Mouse (Mus musculus): ENCODE measurements around the gene Mtmr2. TPM values are rescaled to one million over a fixed set of nuclear protein-coding genes. Genes with fewer than 3 reads are reported as not detected.
"Not testable (repeated sequence)": the region's sequence is repeated elsewhere in the genome, so short reads cannot be mapped to it uniquely, and the experiment has no call there.

The Mtmr2 gene
- 10 to 100 TPM; 79.1 to 79.2 TPM for total RNA-seq (2021)
- long read RNA-seq, experiment 1, transcript Mtmr2-201 (15 exons, 3,788 nt) = major isoform, 25 of 41 reads
- long read RNA-seq, experiment 1, partial matches to known transcripts = 2 of 41 reads
- long read RNA-seq, experiment 1, other reads (novel, unspliced or antisense) = 8 of 41 reads
- long read RNA-seq, experiment 2, transcript Mtmr2-208 (16 exons, 3,088 nt) = minor isoform, 14 of 70 reads
- long read RNA-seq, experiment 2, transcript Mtmr2-201 (15 exons, 3,788 nt) = major isoform, 38 of 70 reads
- long read RNA-seq, experiment 2, partial matches to known transcripts = 5 of 70 reads
- long read RNA-seq, experiment 2, other reads (novel, unspliced or antisense) = 12 of 70 reads

DNA sequence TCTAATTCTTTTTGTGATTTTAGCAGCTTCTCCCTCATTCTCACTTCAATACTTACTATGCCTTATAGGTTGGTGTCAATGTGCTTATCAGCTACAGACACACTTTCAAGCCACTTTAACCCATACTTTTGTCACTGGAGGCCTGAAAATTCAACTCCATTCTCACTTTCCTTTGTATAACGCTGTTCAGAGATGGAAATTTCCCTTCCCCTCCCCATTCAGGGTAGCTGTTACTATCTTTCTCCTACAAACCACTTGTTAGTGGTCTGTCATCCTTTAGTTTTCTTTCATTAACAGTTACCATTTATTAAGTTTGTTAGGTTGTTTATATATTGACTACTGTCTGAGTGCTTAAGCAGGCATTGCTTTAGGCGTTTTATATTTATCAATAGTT lies at the start of gene Mtmr2:
Mtmr2 (plus strand) TSS at position 7 of the 394 bp plus-strand sequence.
- DNase-seq (ENCODE audit: low spot score in 2 of 2) = no peak

DNA sequence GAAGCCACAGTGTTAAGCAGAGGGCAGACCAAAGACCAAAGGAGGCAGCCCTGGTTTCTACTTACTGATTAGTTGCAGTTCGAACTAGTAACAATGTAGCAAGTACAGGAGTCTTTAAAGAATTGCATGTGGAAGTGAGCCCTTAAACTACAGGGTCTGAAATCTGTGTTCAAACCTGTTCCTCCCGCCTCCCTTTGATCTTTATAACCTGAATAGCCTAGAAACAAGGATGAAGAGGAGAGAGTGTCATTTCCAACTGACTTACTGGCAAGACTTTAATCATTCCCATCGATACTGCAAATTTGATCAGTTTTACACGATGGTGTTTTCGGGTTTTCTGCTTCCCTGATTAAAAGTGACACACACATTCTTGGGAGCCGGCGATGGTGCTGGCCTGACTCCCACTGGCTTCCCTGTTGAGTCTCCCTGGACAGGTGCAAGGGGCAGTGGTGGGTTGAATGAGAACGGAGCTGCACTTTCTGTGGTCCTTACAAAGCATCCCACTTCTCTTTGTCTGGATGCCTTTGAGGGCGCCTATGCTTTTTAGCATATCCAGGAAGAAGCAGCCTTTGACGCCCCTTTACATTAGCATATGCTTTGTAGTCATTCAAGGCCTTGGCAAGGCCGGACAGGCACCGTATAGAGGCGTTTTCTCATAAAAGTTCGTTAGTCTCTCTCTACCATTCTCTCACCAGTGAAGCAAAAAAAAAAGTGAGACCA lies 49.0 kb upstream of the Mtmr2 start:
- DNase-seq (ENCODE audit: low spot score in 2 of 2) = no peak

DNA sequence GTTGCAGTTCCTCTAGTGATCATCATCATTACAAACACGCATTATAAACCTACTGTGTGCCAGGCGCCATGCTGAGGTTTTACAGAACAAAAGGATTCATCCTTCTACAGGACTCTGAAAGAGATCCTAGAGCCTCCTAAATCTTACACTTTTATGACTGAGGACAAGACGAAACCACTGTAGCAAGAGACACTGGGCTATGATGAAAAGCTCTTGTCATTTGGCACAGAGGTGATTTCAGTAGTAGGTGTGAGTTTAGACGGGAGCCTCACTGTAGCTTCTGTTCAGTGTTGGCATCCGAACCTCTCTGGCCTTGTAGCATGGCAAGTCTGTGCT lies 48.5 kb upstream of the Mtmr2 start:
- no peak for DNase-seq (ENCODE audit: low spot score in 2 of 2)

DNA sequence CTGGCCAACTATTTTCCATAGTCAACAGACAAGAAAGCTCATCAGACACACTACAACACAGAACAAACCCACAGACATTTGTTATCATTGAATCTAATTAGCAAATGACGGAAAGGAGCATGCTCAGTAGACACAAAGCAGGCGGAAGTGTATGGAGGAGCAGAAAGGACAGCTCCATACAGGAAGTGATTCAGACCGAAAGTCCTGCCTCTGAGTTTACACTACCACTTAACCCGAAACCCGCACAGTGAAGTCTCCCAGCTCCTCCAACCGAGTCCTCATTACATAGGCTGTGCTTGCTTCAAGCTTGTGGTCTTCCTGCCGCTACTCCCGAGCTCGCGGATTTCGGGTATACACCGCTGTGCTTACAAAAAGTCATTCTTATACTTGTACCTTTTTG lies 46.4 kb upstream of the Mtmr2 start:
- no peak for DNase-seq (ENCODE audit: low spot score in 2 of 2)

DNA sequence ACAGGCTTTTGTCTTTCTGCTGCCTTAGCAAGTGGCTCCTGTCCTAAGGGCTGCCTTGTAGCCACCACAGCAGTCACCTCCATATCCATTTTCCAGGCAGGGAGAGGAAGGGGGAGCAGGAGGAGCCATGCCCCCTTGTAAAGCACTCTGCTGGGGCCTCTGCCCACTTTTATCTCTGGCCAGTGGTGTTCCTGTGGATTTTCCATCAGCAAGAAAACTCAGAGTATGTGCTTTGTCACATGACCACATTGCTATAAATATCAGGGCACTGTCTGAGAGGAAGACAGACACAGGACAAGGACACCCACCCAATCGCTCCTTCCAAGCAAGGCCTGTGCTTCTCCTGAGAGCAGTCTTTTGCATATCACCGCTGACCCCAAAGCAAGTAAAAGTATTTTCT lies 45.1 kb upstream of the Mtmr2 start:
- no peak for DNase-seq (ENCODE audit: low spot score in 2 of 2)

DNA sequence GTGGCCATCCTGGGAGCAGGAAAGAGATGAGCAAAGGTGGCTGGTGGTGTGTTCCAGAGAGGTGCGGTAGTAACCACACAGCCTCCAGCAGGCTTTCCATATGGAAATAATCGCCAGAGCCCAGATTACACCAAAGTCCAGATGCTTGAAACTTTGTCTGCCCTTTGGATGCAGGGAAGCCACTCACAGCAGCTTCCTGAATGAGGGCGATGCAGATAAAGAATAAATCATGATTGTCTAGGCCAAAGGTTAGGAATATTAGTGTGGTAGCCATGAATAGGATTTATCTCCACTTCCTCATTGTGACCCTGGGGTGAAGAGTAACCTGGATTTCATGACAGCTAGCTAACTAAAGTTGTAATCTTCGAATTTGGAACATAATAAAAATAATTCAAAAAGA lies 43.3 kb upstream of the Mtmr2 start:
- no peak for DNase-seq (ENCODE audit: low spot score in 2 of 2)

DNA sequence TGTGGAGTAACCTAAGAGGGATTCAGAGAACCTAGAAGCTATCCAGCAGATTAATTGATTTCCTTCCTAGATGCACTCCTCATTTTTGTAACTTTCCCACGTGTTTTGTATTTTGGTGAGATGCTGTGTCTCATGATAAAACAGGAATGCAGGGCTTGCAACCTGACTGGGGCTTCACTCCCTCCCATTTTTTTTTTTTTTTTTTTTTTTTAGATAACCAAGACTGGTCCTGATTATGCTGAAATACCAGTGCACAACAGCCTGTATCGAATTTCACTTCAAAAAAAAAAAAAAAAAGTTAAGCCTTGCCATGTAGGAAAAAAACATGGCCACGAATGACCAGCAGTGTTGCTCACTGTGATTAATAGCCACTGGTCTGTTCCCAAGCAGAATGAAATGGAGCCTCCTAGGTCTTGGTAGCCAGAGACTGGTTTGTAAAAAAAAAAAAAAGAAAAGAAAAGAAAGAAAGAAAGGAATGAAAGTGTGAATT lies 41.1 kb upstream of the Mtmr2 start:
- no peak for DNase-seq (ENCODE audit: low spot score in 2 of 2)

DNA sequence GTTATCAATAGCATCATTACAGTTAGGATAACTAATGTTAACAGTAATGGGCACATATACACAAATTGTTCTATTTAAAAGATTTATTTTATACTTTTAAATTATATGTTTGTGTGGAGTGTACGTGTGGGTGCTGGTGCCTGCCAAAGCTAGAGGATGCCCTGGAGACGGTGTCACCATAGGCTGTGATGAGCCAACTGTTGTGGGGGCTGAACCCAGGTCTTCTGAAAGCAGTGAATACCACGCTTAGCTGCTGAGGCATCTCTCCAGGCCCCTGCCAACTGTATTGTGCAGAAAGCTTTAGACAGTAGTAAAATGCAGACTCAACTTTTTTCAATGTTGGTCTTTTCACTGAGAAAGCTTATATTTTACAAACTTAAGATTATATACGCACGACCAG lies 38.8 kb upstream of the Mtmr2 start:
- no peak for DNase-seq (ENCODE audit: low spot score in 2 of 2)

DNA sequence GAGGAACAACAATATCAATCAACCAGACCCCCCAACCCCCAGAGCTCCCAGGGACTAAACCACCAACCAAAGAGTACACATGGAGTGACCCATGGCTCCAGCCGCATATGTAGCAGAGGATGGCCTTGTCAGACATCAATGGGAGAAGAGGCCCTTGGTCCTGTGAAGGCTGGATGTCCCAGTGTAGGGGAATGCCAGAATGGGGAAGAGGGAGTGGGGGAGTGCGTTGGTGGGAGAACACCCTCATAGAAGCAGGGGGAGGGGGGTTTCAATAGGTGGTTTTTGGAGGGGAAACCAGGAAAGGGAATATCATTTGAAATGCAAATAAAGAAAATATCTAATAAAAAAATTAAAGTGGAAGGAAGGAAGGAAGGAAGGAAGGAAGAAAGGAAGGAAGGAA lies 32.3 kb upstream of the Mtmr2 start:
- DNase-seq (ENCODE audit: low spot score in 2 of 2) = not testable (repeated sequence)

DNA sequence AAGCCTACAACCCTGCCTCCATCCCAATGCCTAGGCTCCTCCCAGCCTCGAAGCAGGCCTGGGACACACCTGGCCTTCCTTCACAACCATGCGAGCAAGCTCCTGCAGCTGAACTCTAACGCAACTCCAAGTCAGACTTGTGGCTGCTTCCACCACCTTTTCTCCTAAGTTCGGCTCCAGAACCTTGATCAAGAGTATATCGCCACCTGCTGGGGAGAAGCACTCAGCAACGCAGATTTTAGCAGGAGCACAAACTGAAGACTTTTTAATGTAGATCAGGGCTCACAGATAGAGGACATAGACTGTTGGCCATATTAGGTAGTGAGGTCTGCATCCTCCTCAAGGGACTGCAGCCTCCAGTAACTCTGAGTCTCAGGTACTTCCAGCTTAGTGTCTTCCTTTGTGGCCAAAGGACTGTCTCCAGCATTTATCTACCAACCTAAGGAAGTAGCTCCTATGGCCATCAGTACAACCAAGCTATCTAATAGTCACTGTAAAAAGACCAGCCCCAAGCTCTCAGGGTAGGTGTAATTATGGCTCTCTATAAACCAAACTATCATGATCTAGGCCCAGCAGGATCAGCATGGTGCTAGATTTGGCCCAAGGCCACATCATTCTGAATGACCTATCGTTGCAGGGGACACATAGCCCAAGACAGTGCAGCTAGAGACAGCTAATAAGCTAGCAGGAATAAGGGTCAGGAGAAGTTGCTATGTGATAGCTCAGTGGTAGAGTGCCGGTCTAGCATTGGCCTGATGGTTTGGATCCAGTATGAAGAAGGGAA lies 31.7 kb upstream of the Mtmr2 start:
- peak; percentile 17 to 48 for DNase-seq (ENCODE audit: low spot score in 2 of 2)

DNA sequence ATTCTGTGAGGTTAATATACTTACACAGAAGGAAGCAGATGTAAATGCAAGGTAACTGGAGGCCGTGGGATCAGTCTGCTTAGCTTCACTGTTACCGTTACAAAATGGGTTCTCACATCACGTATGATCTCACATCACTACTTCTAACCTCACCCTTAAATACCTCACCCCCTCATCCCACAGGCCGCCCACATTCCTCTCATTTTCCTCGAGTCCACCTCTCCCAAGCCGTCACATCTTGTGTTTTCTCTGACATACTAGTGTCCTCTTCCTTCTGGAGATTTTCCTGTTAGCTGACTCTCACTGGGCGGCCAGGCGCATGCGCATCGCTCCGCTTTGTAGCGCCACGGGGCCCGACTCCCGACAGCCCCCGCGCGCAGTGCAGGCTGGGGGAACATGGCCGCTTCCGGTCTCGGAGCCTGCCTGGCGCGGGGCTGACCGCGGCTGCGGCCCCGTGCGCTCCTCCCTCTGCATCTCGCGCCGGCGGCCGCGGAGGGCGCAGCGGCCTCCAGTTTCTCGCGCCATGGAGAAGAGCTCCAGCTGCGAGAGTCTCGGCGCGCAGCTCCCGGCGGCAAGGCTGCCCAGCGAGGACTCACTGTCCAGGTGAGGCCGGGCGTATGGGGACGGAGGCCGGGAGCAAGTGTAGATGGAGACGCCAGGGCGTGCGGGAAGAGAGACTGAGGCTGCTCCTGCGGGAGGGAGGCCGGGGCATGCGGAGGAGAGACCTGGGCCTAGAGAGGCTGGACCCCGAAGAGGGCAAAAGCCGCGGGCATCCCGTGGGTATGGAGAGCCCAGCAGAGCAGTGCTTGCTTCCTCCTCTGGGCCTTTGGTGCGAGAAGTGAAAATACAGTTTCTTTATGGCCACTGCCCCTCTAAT lies 826 bp downstream of the Mtmr2 start:
- peak; percentile 89 to 93 for DNase-seq (ENCODE audit: low spot score in 2 of 2)

DNA sequence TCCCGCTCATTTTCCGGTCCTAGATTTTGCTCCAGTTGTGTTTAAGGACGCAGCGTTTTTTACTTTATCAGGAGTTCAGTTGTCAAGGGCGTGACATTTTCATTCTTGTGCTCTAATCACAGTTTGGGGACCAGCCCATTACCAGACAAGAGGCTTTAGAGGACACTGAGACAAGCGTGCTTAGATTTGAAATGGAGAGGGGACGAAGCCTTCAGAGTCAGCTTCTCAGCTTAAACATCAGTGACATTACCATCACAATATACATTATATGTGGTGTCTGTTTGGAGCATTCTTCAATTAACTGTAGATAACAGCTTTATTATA lies 1.4 kb downstream of the Mtmr2 start:
- DNase-seq (ENCODE audit: low spot score in 2 of 2) = no peak

DNA sequence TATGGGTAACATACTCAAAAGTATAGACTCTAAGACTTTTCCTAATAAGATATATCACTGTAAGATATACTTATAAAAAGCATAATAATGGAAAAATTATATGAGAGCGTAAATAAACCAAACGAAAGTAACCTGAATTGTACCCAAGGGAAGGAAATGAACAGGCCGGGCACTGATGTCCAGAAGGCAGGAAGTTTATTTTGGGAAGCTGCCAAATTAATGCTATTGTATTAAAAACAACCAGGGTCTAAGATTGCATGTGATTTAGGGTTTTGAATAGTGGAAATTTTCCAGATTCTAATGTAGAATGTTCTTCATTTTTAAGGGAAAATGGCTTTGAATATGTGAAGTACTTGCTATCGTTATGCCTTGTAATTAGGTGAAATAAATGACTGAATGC lies 4.3 kb downstream of the Mtmr2 start:
- DNase-seq (ENCODE audit: low spot score in 2 of 2) = no peak

DNA sequence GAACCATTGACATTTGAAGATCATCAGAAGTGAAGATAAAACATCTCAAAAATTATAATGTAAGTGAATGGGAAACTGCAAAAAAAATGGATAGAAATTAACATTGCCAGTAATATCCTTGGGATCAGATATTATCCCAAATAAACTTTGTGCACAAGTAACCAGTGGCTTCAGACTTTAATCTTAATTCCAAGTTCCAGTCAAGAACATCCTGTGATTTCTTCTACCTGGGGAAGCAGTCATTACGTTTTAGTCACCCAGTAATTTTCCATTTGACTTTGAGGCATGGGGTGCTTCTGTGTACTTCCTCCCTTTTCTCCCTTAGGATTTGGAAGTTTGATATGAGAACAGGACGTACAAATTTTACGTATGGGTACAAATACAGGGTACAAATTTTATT lies 12.2 kb downstream of the Mtmr2 start:
- no peak for DNase-seq (ENCODE audit: low spot score in 2 of 2)

DNA sequence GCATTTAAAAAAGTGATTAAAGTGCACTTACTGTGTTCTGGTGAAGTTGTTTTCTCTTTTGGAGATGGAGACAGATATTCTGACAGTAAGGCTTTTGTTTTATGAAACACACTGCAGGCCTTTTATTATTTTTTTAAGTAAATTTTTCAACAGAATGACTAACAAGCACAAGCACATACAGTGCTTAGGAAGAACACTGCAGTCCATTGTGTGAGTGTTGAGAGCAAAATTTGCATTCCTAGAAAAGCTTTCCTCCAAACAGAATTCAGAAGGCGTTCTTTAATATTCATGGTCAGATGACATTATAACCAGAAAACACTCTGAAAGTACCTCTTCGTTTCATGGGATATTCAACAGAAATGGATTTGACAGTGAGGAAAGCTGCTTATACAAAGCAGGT lies 17.4 kb downstream of the Mtmr2 start:
- DNase-seq (ENCODE audit: low spot score in 2 of 2) = no peak

DNA sequence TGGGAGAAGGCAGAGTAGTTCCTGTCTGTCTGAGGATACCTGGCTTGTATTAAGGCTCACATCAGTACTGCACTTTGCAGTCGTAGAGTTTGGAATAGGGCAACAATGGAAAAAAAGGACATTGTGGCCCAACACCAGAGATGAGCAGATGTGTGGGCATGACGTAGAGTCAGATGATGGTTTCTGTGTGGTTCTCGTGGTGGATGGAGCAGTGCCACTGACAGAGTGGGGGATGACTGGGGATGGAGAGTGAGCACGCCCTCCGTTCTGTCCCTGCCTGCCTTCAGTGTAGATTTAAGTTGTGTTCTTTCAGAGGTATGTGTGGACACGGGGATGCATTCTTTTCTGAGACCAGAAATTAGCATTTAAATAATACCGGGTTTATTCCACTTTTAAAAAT lies 18.4 kb downstream of the Mtmr2 start:
- DNase-seq (ENCODE audit: low spot score in 2 of 2) = no peak

DNA sequence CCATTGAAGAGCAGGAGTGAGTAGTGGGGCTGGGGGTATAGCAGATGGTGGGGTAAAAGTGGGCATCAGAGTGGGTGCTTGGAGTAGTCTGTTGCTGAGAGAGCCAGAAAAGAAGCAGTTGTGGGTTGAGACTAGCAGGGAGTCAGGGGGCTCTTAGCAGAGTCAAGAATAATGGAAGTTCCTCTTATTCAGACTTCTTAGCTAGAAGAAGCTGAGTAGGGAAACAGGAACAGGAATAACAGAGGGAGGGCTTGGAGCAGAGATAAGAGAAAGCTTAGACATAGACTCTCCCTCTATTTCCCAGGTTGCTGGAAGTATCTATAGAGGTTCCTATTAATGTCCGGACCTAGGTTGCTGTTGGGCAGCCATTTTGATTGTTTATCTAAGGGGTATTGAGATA lies 26.5 kb downstream of the Mtmr2 start:
- no peak for DNase-seq (ENCODE audit: low spot score in 2 of 2)

DNA sequence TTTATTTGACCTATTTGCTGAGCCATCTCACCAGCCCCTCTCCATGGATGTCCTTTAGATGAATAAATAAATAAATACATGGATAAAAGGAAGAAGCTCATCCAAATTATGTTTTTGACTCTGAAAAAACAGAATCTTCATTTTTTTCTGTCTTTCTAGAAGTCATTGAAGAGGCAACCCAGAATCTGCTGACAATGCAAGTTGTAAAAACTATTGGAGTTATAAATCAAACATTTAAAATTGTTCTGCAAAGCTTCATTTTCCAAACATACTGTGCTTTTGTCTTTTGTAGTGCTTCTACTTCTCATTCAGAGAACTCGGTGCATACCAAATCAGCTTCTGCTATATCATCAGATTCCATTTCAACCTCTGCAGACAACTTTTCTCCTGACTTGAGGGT lies 33.8 kb downstream of the Mtmr2 start:
- DNase-seq (ENCODE audit: low spot score in 2 of 2) = no peak

DNA sequence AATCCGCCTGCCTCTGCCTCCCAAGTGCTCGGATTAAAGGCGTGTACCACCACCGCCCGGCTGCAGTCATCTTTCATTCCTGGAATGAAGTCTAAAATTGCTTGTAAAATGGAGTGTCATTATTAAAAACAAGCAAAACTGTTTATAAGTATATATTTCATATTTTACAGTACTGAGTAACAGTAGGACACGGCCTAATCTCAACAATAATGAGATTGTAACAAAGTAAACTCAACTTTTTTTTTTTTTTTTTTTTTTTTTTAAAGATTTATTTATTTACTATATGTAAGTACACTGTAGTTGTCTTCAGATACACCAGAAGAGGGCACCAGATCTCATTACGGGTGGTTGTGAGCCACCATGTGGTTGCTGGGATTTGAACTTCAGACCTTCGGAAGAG lies 42.7 kb downstream of the Mtmr2 start:
- not testable (repeated sequence) for DNase-seq (ENCODE audit: low spot score in 2 of 2)

DNA sequence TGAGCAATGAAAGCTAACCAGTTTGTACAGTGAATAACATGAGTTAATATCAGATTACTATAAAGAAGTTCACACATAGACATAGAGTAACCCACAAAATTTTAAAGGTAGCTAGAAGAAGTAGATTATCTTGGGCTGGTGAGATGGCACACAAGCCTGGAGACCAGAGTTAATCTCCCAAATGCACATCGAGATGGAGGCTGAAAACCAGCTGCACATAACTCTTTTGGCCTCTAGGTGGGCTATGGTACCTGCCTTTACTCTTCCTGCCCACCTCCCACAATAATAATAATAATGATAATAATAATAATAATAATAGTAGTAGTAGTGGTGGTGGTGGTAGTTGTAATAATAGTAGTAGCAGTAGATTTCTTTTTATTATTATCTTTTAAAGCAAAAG lies 46.1 kb downstream of the Mtmr2 start:
- no peak for DNase-seq (ENCODE audit: low spot score in 2 of 2)

DNA sequence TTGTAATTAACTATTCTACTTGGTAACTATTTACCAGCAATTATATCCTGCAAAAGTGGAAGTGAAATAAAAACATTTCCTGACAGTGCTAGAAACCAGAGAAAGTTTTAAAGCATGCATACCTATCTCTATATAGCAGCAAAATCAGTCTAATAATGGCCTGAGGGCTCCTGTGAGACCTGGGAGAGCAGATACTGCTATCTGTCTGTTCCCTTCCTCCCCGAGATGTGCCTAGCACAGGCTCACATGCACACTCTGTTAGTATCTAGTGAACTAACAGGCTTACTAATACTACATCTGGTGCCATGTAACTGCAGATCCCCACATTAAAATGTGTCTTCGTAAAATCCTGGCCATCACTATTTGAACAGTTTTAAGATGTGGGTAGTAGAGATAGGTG lies 46.5 kb downstream of the Mtmr2 start:
- no peak for DNase-seq (ENCODE audit: low spot score in 2 of 2)
